Mouse (Mus musculus) cortical plate, adult 2 months (tissue): ENCODE measurements around the gene Kcna7.

Experiments used
- CTCF ChIP-seq: fragments of 200-500 bp; IDR thresholded peaks from 2 replicates; pipeline ENCODE4 v1.5.1; 2011; ENCODE audit warnings: mild to moderate bottlenecking, control low read depth, low read length; ENCODE audit not compliant: insufficient read depth; ENCODE audit errors: extremely low read depth
- POLR2A ChIP-seq: fragments of 200-500 bp; IDR thresholded peaks from 2 replicates; pipeline ENCODE4 v1.6.1; 2011; ENCODE audit warnings: mild to moderate bottlenecking, low read length, control low read depth; ENCODE audit not compliant: insufficient read depth; ENCODE audit errors: extremely low read depth

DNA sequence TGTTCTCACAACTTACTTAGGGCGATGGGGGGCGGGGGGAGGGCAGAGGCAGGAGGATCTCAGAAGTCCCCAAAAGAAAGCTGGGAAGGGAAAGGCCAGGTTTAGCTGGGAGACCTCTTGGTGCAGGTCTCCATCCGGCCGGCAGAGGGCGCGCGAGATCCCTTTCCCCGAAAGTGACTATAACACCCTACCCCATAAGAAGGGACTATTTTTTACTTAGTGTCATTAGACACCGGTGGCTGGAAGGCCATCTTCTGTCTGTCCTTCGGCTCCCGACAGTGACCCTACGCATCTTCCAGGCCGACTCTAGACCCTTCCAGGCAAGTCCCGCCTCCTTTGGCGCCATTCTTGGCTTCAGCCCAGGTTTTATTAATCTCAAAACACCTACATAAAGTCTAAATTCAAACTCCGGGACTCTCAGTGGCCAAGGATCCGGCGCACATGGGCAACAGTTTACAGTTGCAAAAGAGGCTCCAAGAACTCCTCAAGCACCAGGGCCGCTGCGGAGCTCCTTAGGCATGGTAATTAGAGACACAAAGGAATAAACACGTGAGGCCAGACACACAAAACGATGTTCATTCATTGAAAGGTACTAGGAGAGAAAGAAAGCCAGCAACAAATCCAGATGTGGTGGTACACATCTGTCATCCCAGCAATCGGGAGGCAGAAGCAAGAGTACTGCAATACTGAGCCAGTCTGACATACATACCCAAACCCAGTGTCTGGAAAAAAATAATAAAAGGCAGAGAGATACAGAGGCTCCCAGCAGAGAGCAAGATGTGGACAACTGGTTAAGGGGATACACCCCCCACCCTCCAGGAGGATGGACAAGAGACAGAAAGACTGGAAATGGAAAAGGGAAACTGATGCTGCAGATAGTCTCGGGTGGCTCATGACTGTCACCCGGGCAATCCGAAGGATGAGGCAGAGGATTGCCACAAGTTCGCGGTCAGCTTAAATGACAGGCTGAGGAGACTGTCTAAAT is at the start of gene Kcna7:
- TF ChIP-seq CTCF (peak; percentile 71), POLR2A (no peak)
